Mouse (Mus musculus) megakaryocyte, embryonic 14.5 days (primary cell): ENCODE measurements at regions not wholly inside any gene's neighbourhood (a gene's known extent, or its start where the extent isn't known, plus 50 kb on each side); places are given as distances from the start of the nearest gene placed in this dataset.

Experiments used
- FLI1 ChIP-seq: IDR thresholded peaks from 2 replicates; pipeline ENCODE4 v1.6.1; 2012; ENCODE audit warnings: low read length, inconsistent platforms, mixed read lengths
- GATA1 ChIP-seq: IDR thresholded peaks from 3 replicates; pipeline ENCODE4 v1.6.1; 2012; ENCODE audit warnings: mixed read lengths, low read length, inconsistent platforms, borderline replicate concordance

DNA sequence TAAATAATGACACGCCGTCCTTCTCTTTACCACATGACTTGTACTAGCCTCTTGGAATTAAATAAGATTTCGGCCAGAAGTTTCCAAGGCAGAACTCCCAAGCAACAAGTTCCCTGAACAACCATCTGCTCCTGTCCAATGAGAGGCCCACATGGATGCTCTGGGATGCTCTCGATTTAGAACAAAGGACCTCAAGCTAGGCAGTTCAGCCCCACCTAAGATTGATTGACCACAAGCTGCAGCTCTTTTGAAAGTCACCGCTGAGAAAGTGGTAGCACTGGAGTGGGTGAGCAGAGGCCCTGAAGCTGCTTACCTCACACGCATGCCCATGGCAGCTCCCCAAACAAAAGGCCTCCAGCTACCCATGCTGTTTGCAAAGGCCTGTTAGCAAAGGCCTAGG lies 73.1 kb upstream of the Eomes start:
- no peak for TF ChIP-seq GATA1
- TF ChIP-seq FLI1 = no peak
